Mouse (Mus musculus) naive thymus-derived CD4-positive, alpha-beta T cell, adult 2 months (primary cell): ENCODE results near the gene Gm21721.
"Not testable (repeated sequence)": the region's sequence is repeated elsewhere in the genome, so short reads cannot be mapped to it uniquely, and the experiment has no call there.

ENCODE experiments used
- DNase-seq: peaks from one replicate; pipeline ENCODE4 v3.0.0-alpha.2; 2011; ENCODE audit warnings: low read depth

Gene Gm21721

DNA sequence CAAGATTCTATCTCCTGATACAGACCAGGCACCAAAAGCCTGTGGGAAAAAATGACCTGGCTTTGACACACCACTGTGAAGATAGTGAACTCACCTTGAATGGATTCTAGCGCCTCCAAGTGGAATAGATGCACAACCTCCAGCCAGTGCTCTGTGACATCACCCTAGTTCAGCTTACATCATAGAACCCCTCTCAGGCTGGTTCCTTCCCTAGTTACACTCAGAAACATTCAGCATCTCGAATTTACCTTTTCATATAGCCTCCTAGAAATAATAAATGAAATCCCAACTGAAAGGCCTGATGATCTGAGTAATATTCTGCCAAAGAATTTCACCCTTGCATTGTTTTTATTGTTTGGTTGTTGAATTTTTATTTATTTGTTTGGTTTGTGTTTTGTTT is at the start of gene Gm21721:
Gene Gm21721 (minus strand): TSS at position 101 of the 400 bp plus-strand sequence.
- DNase-seq: not testable (repeated sequence)
